Mouse (Mus musculus) macrophage (primary cell): Measurements from ENCODE around the gene Rgs8. TPM values are rescaled to one million over a fixed set of nuclear protein-coding genes. Genes with fewer than 3 reads are reported as not detected.

Source experiments
- H3K27ac ChIP-seq: fragments of 350-480 bp; formaldehyde crosslinking; 2 replicates; pipeline ENCODE4 v1.9.0; 2021
- H3K36me3 ChIP-seq: fragments of 350-480 bp; formaldehyde crosslinking; 2 replicates; pipeline ENCODE4 v1.9.0; 2021; ENCODE audit errors: inconsistent target
- H3K4me3 ChIP-seq: fragments of 350-480 bp; formaldehyde crosslinking; 2 replicates; pipeline ENCODE4 v1.9.0; 2021; ENCODE audit errors: inconsistent target
- H3K79me2 ChIP-seq: fragments of 350-480 bp; formaldehyde crosslinking; 2 replicates; pipeline ENCODE4 v1.9.0; 2021; ENCODE audit errors: inconsistent target
- WGBS: methylation state at CpG from one replicate; pipeline ENCODE4 v1.1.7; 2026; ENCODE audit warnings: inconsistent platforms; ENCODE audit not compliant: missing documents; 5-methylcytosine and 5-hydroxymethylcytosine counted together
- polyA plus RNA-seq: library from polyadenylated mRNA; stranded (reverse); fragments of 250-400 nt; gene quantifications from 3 replicates; pipeline ENCODE4 v1.2.4, GENCODE M21; 2018; ENCODE audit warnings: inconsistent platforms

Gene Rgs8
- polyA plus RNA-seq, 1 experiment from 2014 or later = not detected

DNA sequence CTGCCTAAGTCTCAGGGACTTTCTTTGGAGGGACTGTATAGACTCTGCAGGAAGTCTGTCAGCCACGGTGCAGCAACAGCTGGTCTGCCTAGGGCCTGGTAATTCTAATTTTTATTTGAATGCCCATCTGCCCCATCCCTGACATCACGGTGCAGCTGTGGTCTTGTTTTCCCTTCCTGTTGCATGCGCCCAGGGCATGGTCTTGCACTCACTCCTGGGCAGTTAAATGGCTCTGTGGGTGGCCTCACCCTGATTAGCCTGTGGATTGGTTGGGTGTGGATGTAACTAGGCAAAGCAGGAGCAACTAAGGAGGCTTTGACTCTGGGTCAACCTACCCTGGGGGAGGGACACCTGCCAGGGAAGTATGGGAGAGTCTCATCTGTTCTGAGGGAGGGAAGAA is 52.2 kb downstream of the Rgs8 start:
- Histone ChIP-seq H3K27ac (no peak overlapping the region), H3K36me3 (no peaks in the 10 kb centered on the region), H3K79me2 (no peaks in the 10 kb centered on the region), H3K4me3 (no peak overlapping the region)
- 46% methylated on average over 3 of the region's 3 CpGs for WGBS

DNA sequence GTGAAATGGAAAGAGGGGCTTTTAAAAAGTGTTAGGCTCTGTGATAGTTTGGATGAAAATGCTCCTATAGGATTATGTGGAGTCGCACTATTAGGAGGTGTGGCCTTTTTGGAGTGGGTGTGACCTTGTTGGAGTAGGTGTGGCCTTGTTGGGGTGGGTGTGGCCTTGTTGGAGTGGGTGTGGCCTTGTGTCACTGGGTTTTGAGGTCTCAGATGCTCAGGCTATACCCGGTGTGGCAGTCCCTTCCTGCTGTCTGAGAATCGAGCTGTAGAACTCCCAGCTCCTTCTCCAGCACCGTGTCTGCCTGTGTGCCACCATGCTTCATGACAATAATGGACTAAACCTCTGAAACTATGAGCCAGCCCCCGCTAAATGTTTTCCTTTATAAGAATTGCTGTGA is 55.8 kb downstream of the Rgs8 start:
- Histone ChIP-seq H3K4me3 (no peak overlapping the region), H3K36me3 (no peaks in the 10 kb centered on the region), H3K27ac (no peak overlapping the region), H3K79me2 (no peaks in the 10 kb centered on the region)
- WGBS = 90% methylated on average over 5 of the region's 5 CpGs

DNA sequence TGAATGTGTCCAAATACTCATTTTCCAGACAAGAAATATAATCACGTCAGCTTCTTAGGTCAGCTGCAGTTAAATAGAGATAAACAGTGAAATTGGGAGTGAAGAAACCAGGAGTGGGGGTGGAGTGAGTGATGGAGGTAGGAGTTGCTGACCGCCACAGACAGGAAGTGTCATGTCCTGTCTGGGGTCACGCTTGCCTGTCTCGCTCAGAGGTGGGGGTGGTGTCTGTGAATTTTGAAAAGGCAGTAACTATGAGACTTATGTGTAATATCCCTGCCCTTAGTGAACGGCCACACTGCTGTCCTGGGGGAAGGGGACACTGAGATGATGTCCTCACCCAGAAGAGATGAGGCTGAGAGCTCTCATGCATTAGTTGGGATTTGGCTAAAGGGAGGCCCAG is 56.6 kb downstream of the Rgs8 start:
- Histone ChIP-seq H3K79me2 (no peaks in the 10 kb centered on the region), H3K4me3 (no peak overlapping the region)
- WGBS = 23% methylated on average over 5 of the region's 5 CpGs

DNA sequence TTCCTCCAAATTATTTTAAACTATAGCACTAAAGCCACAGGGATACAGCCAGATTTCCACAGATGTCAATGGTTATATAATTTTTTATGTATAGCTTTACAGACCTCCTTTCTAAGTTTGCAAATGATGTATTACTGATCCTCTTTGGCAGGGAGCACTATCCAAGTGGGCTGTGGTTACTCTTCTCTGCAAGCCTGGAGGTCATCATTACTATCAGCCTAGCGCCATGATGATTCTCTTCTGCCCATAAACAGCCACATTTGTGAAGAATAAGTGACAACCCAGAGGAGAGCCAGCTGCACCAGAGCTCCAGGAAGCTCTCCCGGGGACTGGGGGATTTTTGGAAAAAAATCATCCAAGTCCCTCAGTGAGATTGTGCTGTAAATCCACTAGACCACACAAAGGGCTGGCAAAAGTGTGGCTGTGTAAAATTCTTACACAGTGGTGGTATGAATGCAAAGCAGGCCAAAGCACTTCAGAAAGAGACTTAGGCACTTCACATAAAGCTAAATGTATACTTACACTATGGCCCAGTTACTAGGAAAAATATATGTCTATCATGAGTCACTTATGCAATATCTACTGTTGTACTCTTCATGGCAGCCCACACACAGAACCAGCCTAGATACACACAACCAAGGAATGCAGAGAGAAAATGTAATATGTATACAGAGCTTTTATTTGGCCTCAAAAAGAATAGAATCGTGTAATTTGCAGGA is 58.9 kb downstream of the Rgs8 start:
- Histone ChIP-seq H3K36me3 (no peaks in the 10 kb centered on the region), H3K79me2 (no peaks in the 10 kb centered on the region), H3K4me3 (no peak overlapping the region), H3K27ac (no peak overlapping the region)
- WGBS = 92% methylated on average over 3 of the region's 3 CpGs

More for the DNA sequence above, 56.6 kb downstream of the Rgs8 start:
- H3K36me3 ChIP-seq = no peaks in the 10 kb centered on the region
- H3K27ac ChIP-seq = no peak overlapping the region

DNA sequence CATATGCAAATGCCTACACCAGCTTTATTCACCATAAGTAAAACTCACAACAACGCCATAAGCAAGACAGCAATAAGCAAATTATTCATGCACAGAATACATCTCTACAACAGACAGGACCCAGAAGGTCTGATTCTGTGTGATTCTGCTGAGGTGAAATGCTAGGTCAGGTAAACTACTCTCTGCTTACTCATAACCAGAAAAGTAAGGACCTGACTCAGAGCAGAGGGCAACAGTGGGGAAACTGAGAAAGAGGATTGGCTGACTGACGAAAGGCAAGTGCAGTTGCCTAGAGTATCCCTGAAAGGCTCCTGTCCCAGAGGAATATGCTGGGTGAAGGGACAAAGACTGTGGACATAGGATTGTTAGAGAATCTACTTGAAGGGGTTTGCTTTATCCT is 59.8 kb downstream of the Rgs8 start:
- 97% methylated on average over 2 of the region's 2 CpGs for WGBS
- no peaks in the 10 kb centered on the region for H3K79me2 ChIP-seq
- H3K27ac ChIP-seq = no peak overlapping the region
- H3K4me3 ChIP-seq = no peak overlapping the region
- no peaks in the 10 kb centered on the region for H3K36me3 ChIP-seq

DNA sequence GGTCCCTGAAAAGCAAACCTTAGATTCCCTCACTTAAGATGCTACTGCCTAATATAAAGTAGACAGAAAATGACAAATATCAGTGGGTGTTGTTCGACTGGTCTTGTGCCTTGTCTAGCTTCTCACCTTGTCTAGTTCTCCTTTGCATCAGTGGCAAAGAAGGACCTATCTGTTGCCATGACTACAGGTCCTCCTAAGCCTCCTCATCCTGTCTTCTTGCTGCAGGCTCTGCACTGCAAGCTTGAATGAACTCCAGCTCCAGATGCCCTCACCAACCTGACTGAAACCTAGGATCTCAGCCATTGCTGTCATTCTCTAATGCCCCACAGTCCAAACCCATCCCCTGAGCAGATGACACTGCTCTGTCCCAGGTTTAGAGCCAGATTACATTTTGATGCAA is 65.2 kb downstream of the Rgs8 start:
- H3K36me3 ChIP-seq = no peaks in the 10 kb centered on the region
- no peaks in the 10 kb centered on the region for H3K79me2 ChIP-seq
- no peak overlapping the region for H3K4me3 ChIP-seq
- no peak overlapping the region for H3K27ac ChIP-seq
- WGBS = 85% methylated on average over 1 of the region's 1 CpGs

DNA sequence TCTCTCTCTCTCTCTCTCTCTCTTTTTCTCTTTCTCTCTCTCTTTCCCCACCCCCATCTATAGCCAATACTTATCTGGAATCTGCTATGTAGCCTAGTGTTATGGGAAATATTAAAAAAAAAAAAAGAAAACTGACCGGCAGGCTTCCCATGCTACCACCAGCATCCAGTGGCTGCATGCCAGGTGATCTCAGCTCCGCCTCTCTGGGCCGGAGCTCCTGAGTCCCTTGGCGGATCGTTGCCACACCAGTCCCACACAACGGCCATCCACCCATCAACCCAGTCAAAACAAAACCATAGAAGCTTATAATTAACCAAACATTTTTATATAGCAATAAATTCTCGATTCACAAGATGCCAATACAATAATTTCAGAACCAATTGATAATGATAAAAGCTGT is 68.1 kb downstream of the Rgs8 start:
- no peaks in the 10 kb centered on the region for H3K36me3 ChIP-seq
- H3K27ac ChIP-seq = no peak overlapping the region
- H3K4me3 ChIP-seq = no peak overlapping the region
- WGBS = 91% methylated on average over 6 of the region's 7 CpGs
- no peaks in the 10 kb centered on the region for H3K79me2 ChIP-seq

DNA sequence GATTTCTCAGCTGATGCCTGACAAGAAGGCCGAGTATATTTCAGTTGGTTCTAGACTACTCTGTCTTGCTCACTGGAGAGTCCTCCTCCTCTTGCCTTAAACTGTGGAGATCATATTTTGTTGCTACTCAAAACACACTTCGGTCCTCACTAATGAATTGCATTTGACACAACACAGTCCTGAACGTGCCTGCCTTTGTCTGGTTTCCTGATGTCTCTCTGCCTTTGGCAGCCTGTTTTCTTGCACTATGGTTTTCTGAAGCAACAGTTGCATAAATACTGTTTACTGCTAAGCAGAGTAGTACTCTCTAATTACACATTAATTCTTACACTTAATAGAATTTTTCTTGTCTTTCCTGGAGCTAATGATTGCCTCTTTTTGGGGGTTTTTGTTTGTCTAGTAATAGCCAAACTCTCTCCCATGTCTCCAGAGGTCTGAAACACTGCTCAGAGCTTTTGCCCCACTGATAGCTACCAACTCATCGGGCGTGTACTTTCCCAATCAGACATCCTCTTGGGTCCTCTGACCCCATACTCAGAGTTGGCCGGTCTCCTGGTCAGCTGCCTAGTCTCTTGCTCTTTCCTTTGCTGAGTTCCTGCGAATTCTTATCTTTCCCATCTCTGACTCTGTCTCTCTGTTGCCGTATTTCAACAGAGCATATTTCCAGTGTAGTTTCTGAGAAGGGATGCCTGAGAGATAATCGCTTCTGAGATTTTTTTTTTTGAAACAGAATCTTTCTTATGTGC is 68.9 kb downstream of the Rgs8 start:
- Histone ChIP-seq H3K79me2 (no peaks in the 10 kb centered on the region), H3K36me3 (no peaks in the 10 kb centered on the region)
- WGBS = 90% methylated on average over 9 of the region's 9 CpGs

DNA sequence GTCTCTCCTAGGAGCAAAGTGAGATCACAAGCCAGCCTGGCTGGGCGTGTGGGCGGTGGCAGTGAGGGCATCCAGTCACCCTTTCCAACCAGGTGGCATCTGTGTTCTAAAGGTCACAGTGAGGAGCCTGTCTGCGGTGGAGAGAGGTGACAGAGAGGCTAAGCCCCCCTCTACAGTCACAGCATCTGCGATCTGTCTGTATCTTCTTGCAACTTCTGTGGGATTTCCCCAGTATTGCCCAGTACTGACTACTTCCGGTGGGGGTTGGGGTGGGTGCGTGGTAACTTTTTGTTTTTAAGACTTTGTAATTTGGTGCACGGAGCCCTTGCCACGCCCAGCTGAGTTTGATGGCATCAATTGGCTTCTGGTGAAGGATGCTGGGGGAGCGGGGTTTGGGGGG is 70.6 kb downstream of the Rgs8 start:
- 78% methylated on average over 9 of the region's 9 CpGs for WGBS
- no peak overlapping the region for H3K27ac ChIP-seq

More for the DNA sequence above, 68.9 kb downstream of the Rgs8 start:
- no peak overlapping the region for H3K27ac ChIP-seq
- no peak overlapping the region for H3K4me3 ChIP-seq

DNA sequence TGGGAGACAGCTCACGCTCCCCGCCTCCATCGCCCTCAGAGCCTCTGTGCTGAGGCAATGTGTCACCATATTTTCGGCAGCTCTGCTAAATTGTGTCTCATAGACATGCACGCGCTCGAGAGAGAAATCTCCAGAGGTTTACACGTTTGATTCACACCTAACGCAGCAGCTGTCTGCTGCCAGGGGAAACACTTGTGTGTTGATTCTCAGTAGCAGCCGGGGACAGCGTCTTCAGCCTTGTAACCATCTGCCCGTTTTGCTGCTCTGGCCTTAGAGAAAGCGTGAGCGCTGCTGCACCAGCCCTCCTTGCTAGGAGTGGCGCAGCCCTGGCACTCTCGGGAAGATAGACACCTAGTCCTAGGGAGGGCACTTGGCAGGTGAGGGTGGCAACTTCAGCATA is 73.8 kb downstream of the Rgs8 start:
- WGBS = 98% methylated on average over 16 of the region's 16 CpGs

More for the DNA sequence above, 70.6 kb downstream of the Rgs8 start:
- no peaks in the 10 kb centered on the region for H3K36me3 ChIP-seq
- no peak overlapping the region for H3K4me3 ChIP-seq
- H3K79me2 ChIP-seq = no peaks in the 10 kb centered on the region

DNA sequence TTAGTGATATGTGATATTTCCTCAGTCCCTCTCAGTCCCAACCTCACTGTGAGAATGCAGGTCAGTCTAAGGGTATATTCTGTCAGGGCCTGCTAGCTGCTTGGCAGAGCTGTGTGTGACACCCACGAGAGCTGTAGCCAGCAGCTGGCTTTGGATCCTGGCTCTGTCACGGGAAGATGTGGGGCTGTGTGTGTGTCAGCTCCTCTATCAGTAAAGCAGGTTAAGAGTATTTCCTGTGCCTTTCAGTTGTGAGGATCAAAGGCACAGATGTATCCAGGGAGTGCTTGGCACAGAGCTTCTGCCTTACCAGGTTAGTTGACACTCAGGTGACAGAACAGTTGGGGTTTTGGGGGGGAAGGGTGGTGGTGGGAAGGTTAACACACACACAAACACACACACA is 77.0 kb downstream of the Rgs8 start:
- no peak overlapping the region for H3K27ac ChIP-seq
- no peaks in the 10 kb centered on the region for H3K36me3 ChIP-seq
- H3K4me3 ChIP-seq = no peak overlapping the region
- no peaks in the 10 kb centered on the region for H3K79me2 ChIP-seq
- 76% methylated on average over 2 of the region's 2 CpGs for WGBS

More for the DNA sequence above, 73.8 kb downstream of the Rgs8 start:
- no peaks in the 10 kb centered on the region for H3K79me2 ChIP-seq
- H3K4me3 ChIP-seq = no peak overlapping the region
- H3K36me3 ChIP-seq = no peaks in the 10 kb centered on the region
- no peak overlapping the region for H3K27ac ChIP-seq

DNA sequence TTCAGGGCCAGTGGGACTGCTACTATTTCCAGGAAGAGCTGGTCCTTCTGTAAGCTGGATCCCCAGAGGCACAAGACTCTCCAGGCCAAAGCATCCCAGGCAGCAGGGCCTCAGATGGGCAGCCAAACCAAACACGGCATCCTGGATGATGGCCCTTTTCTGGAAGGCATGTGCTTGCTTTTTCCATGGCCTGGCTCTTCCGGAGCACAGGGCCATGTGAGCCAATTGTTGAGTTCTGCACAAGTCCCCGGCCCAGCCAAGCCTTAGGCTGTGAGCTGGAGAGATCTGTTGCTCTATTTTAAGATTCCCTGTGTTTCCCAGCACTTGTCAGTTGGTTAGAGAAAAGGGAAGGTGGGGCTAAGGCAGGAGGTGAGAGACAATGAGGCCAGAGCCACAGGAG is 77.8 kb downstream of the Rgs8 start:
- Histone ChIP-seq H3K36me3 (no peaks in the 10 kb centered on the region), H3K27ac (no peak overlapping the region), H3K4me3 (no peak overlapping the region), H3K79me2 (no peaks in the 10 kb centered on the region)
- WGBS = 89% methylated on average over 3 of the region's 3 CpGs

DNA sequence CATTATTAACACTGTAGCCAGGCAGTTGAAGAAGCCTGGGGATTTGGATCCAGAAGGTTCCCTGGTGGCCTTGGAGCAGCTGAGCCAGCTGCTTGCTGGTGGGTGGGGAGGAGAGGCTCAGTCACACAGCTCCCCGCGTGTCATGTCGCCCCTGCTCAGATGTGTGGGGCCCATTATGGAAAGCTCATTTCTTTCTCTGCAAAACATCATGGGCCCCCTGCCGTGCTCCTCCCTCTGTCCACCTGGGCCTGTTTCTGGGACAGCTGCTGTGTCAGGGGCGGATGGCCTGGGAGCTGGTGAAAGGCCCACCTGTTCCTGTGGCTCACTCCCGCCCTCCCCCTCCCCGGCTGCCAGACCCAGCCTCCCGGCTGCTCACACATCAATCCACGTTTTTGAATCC is 80.4 kb downstream of the Rgs8 start:
- H3K27ac ChIP-seq = no peak overlapping the region
- 99% methylated on average over 8 of the region's 9 CpGs for WGBS
- H3K4me3 ChIP-seq = no peak overlapping the region
- H3K36me3 ChIP-seq = no peaks in the 10 kb centered on the region
- no peaks in the 10 kb centered on the region for H3K79me2 ChIP-seq

DNA sequence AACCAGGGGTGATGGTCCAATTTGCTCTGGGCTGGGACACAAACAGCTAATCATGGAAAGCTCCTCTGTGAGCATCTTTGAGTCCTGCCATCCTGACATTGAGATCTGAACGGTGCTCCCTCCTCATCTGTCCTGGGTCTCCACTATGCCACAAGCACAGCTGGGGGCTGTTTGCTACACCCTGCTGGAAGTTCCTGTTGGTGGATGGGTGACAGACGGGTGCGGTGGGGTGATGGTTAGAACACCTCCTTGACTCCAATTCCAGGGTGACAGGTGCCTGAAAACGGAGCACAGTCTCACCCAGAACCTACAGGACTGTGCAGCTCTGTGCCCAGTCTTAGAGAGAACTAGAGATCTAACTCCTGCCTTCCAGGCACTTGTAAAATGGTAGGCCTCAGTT is 82.0 kb downstream of the Rgs8 start:
- Histone ChIP-seq H3K27ac (no peak overlapping the region), H3K36me3 (no peaks in the 10 kb centered on the region), H3K79me2 (no peaks in the 10 kb centered on the region), H3K4me3 (no peak overlapping the region)
- WGBS = 70% methylated on average over 4 of the region's 4 CpGs

DNA sequence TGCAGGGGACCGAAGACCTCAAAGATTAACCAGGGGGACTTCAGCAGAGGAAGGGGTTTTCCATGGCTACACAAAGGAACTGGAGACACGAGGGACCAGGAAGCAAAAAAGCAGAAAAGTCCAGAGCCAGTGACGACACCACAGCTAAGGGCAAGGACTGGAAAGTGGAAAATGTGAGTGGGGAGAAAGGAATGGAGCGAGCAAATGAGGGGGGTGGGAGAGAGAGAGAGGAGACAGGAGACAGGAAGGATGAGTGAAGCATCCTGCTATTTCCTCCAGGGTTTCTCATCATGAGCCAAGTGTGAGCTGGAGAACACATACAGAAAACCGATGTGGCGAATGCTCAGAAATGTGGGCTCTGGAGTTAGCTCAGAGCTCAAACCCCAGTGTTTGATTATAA is 83.3 kb downstream of the Rgs8 start:
- H3K36me3 ChIP-seq = no peaks in the 10 kb centered on the region
- WGBS = 72% methylated on average over 6 of the region's 6 CpGs
- no peaks in the 10 kb centered on the region for H3K79me2 ChIP-seq
- no peak overlapping the region for H3K4me3 ChIP-seq
- no peak overlapping the region for H3K27ac ChIP-seq
